Mouse (Mus musculus) limb, embryonic 13.5 days (tissue): ENCODE measurements around the gene Pou2f2. TPM values are rescaled to one million over a fixed set of nuclear protein-coding genes. Genes with fewer than 3 reads are reported as not detected.

Source experiments
- ATAC-seq: fragments of 200-750 bp; cut with Nextera tagmentation; 2 replicates; pipeline ENCODE4 v1.8.0; 2017; ENCODE audit warnings: low read depth, moderate number of reproducible peaks, moderate TSS enrichment; ENCODE audit not compliant: low FRiP score
- H3K27ac ChIP-seq: fragments of 300-500 bp; sonication (generic); 2 replicates; pipeline ENCODE4 v1.5.1; 2015; ENCODE audit warnings: inconsistent platforms, mild to moderate bottlenecking, moderate library complexity
- H3K27me3 ChIP-seq: fragments of 300-500 bp; sonication (generic); 2 replicates; pipeline ENCODE4 v1.6.1; 2015; ENCODE audit warnings: mild to moderate bottlenecking, inconsistent platforms
- H3K36me3 ChIP-seq: fragments of 300-500 bp; sonication (generic); 2 replicates; pipeline ENCODE4 v1.6.1; 2015; ENCODE audit warnings: inconsistent platforms, mild to moderate bottlenecking, moderate library complexity
- H3K4me1 ChIP-seq: fragments of 300-500 bp; sonication (generic); 2 replicates; pipeline ENCODE4 v1.6.1; 2015; ENCODE audit warnings: inconsistent platforms
- H3K4me2 ChIP-seq: fragments of 300-500 bp; sonication (generic); replicated peaks from 2 replicates; pipeline ENCODE4 v1.6.1; 2015; ENCODE audit warnings: inconsistent platforms, mild to moderate bottlenecking, moderate library complexity
- H3K4me3 ChIP-seq: fragments of 300-500 bp; sonication (generic); 2 replicates; pipeline ENCODE4 v1.5.1; 2015; ENCODE audit warnings: moderate library complexity, mild to moderate bottlenecking, inconsistent platforms
- H3K9ac ChIP-seq: fragments of 300-500 bp; sonication (generic); 2 replicates; pipeline ENCODE4 v1.6.1; 2015; ENCODE audit warnings: mild to moderate bottlenecking, inconsistent platforms
- H3K9me3 ChIP-seq: fragments of 300-500 bp; sonication (generic); 2 replicates; pipeline ENCODE4 v1.6.1; 2016; ENCODE audit warnings: inconsistent platforms
- WGBS: fragments of 180-500 bp; shearing (Covaris S2); methylation state at CpG from one replicate; pipeline ENCODE4 v1.1.7; 2015; 5-methylcytosine and 5-hydroxymethylcytosine counted together
- polyA plus RNA-seq: library from polyadenylated mRNA; unstranded; fragments of >200 nt; fragmentation: Nextera tagmentation; extraction: Ambion mirVana; gene quantifications from 2 replicates; pipeline ENCODE4 v1.2.1, GENCODE M21; 2015

Gene Pou2f2
- polyA plus RNA-seq, 1 experiment from 2014 or later: 2.0 TPM

DNA sequence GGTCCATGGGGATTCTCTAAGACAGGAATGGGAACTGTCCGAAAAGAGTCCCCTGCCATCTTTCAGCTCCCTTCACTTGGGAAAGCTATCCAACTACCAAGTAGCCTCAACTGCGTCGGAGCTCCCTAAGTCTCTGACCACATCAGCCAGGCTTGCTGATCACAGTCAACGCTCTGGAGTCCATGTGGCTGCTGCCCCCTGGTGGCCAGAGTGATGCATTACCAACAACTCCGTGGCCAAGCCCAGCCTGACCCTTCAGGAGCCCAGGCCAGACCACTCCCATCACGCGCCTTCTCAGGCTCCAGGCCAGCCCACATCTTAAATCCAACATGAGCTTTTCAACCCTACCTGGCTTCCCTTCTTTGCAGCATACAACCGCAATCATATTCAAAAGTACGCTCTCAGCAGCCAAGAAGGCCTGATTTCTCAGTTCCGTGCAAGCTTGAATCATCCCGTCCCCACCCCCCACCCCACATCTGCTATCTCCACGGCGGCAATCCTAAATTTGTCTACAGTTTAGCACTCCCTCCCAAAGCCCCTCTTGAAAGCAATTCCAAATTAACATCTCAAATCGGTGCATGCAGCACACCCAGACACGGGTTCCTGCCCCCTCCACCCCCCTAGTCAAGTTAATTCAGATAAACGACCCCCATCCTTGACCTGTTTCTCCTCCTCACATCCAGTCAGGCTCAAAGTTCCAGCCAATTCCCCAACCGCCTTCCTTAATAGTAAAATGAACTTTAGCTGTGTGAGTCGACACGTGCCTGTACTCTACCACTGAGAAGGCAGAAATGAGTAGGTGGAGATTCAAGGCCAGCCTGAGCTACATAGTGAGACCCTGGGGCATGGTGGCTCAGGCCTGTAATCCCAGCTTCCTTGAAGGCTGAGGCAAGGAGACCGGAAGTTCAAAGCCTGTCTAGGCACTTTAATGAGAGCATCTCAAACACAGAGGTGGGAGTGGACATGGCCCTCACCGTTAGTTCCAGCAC, 8.4 kb upstream of the Pou2f2 start:
- Histone ChIP-seq H3K27me3 (peaks cover 21% of the 10 kb centered on the region), H3K4me3 (no peak overlapping the region), H3K4me1 (no peaks in the 10 kb centered on the region), H3K9ac (no peak overlapping the region), H3K4me2 (peak overlapping the region; percentile 35), H3K9me3 (no peaks in the 10 kb centered on the region), H3K27ac (no peak overlapping the region), H3K36me3 (no peaks in the 10 kb centered on the region)
- peak; percentile 73 for ATAC-seq
- WGBS: 23% methylated on average over 21 of the region's 21 CpGs

DNA sequence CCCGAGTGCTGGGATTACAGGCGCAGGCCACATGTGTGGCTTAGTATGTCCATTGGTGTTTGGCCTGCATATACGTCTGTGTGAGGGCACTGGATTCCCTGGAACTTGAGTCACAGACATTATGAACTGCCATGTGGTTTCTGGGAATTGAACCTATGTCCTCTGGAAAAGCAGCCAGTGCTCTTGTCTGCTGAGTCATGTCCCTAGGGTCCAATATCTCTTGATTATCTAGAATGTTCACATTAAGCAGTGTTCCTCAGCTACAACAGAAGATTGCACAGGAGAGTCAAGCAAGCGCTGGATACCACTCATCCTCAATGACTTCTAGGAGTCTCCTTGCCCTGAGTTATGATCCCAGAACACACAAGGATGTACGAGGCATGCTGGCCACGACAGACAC, 4.6 kb upstream of the Pou2f2 start:
- WGBS: 73% methylated on average over 6 of the region's 6 CpGs
- Histone ChIP-seq H3K36me3 (no peaks in the 10 kb centered on the region), H3K4me3 (no peak overlapping the region), H3K4me2 (no peak overlapping the region), H3K9ac (no peak overlapping the region), H3K27me3 (peaks cover 57% of the 10 kb centered on the region), H3K4me1 (peaks cover 20% of the 10 kb centered on the region), H3K9me3 (no peaks in the 10 kb centered on the region), H3K27ac (no peak overlapping the region)
- ATAC-seq: no peak

DNA sequence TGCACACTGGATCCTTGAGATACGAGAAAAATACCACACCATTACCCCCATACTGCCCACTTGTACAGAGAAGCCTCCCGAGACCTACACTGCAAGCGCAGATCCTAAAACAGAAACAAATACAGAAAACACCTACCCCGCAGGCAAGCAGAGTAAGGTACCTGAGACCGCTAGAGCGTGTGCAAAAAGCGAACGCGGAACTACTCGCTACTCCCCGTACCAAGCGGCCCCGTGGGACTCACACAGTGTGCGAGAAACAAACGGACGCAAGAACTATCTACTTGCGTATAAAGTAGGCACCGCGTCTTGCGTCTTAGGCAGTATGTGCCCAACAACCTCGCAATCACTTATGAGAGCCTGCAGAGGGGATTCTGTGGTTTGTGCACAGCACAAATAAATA, 2.3 kb upstream of the Pou2f2 start:
- WGBS: 3% methylated on average over 21 of the region's 21 CpGs
- no peaks in the 10 kb centered on the region for H3K36me3 ChIP-seq
- H3K4me3 ChIP-seq: peak overlapping the region; percentile 18; the same call in 1 of the 2 replicates
- peaks cover 78% of the 10 kb centered on the region for H3K27me3 ChIP-seq
- ATAC-seq: no peak
- H3K9ac ChIP-seq: no peak overlapping the region
- H3K9me3 ChIP-seq: no peaks in the 10 kb centered on the region
- no peak overlapping the region for H3K27ac ChIP-seq
- peaks cover 31% of the 10 kb centered on the region for H3K4me1 ChIP-seq
- H3K4me2 ChIP-seq: peak overlapping the region; percentile 45

DNA sequence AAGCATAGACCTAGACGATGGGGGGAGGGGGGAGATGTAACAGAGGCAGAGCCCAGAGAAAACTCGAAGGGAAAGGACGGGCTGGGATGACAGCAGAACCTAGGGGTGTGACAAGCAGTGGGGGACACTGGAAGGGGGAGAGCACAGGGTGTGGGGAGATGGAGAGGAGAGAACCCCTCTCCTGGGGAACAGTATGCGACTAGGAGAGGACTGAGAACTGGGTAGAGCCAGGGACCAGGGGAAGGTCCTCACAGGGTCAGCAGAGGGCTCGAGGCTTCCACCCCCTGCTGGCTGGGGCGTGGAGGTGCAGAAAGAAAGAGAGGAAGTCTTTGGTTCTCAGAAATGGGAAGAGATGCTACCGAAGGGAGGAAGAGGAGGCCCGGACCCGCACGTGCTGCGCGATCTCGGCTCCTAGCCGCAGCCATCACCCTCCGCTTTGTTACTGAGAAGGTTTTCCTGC, 1.8 kb upstream of the Pou2f2 start:
- Histone ChIP-seq H3K9ac (no peak overlapping the region), H3K27ac (no peak overlapping the region), H3K4me3 (peak overlapping the region; percentile 18; the same call in 1 of the 2 replicates), H3K4me1 (peaks cover 31% of the 10 kb centered on the region), H3K4me2 (peak overlapping the region; percentile 45), H3K36me3 (no peaks in the 10 kb centered on the region), H3K27me3 (peaks cover 81% of the 10 kb centered on the region), H3K9me3 (no peaks in the 10 kb centered on the region)
- no peak for ATAC-seq
- under 1% methylated on average over 15 of the region's 15 CpGs for WGBS

DNA sequence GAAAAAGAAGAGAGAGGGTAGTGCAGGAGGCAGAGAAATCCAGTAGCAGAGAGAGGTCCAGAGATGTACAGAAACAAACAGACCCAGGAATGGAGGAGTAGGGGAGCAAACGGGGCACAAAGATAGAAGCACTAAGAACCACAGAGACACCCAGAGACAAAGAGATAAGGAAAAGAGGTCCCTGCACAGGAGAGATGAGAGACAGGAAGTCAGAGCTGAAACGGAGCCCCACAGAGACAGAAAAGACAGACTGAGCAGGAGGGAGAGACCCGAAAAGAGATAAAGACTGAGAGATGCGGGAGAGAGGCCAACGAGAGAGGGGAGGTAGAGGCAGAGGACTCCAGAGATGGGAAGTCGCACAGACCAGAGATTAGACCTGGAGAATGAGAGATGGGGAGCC, 986 bp upstream of the Pou2f2 start:
- Histone ChIP-seq H3K4me2 (peak overlapping the region; percentile 85; the same call in 1 of the 2 replicates), H3K4me1 (peaks cover 31% of the 10 kb centered on the region), H3K9ac (no peak overlapping the region), H3K4me3 (peak overlapping the region; percentile 58), H3K27ac (no peak overlapping the region), H3K27me3 (peaks cover 90% of the 10 kb centered on the region), H3K9me3 (no peaks in the 10 kb centered on the region), H3K36me3 (no peaks in the 10 kb centered on the region)
- ATAC-seq: no peak
- WGBS: 7% methylated on average over 6 of the region's 6 CpGs

DNA sequence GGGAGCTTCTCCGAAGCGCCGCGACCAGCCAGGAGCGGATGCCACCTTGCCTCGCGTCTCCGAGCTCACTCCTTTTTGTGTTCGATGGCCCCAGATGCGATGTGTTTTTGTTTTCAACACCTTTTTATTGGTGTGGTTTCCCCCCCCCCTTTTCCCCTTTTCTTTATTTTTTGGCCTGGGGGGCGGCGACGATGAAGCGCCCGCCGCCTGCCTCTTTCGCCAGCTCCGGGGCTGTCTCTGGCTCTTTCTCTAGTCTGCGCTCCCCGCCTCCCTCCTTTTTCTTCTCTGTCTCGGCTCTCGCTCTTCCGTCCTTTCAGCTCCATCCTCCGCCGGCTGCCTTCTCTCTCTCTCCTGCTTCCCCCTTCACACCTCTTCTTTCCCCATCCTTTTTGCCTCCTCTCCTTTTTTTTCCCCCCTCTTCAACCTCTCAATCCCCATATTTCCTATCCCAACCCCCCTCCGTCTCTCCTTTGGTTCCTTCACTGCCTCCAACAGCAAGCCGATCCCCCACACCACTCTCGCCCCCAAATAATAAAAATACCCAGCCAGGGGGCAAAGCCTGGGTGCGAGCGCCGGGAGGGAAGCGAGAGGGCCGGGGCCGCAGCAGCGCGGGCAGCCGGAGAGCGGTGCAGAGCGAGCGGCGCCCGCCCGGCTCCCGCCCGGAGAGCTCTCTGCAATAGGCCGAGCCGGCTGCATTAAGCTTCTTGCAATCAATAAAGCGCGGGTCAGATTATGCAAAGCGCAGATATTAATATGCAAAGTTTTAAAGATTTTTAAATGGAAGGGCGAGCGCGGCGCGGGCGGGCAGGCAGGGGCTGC, 530 bp downstream of the Pou2f2 start:
- peak overlapping the region; percentile 65 for H3K9ac ChIP-seq
- no peaks in the 10 kb centered on the region for H3K36me3 ChIP-seq
- H3K4me1 ChIP-seq: peaks cover 31% of the 10 kb centered on the region
- H3K27me3 ChIP-seq: peaks cover 94% of the 10 kb centered on the region
- peak; percentile 69; the same call in 1 of the 2 replicates for ATAC-seq
- no peak overlapping the region for H3K27ac ChIP-seq
- peak overlapping the region; percentile 85 for H3K4me2 ChIP-seq
- no peaks in the 10 kb centered on the region for H3K9me3 ChIP-seq
- H3K4me3 ChIP-seq: peak overlapping the region; percentile 58
- WGBS: 1% methylated on average over 49 of the region's 56 CpGs

DNA sequence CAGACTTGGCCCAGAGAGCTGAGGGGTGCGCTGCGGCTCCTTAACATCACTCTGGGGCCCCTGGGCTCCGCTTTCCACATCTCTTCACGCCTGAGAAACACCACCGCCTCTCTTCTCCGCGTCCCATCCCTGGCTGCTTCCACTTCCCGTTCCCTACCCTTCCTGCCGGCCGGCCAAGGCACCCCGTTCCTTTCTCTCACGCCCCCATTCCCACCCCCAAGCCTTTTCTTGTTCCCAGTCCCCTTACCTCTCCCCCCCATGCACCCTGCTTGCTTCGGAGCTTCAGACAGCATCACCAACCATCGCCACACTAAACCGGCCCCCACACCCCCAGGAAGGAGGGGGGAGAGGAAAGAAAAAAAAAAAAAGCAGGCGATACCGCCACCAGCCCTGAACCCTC, 1.2 kb downstream of the Pou2f2 start:
- Histone ChIP-seq H3K27ac (no peak overlapping the region), H3K36me3 (no peaks in the 10 kb centered on the region), H3K9ac (peak overlapping the region; percentile 65), H3K4me3 (peak overlapping the region; percentile 58), H3K9me3 (no peaks in the 10 kb centered on the region), H3K4me2 (peak overlapping the region; percentile 85), H3K27me3 (peaks cover 87% of the 10 kb centered on the region), H3K4me1 (peaks cover 31% of the 10 kb centered on the region)
- WGBS: 1% methylated on average over 17 of the region's 17 CpGs
- ATAC-seq: no peak

DNA sequence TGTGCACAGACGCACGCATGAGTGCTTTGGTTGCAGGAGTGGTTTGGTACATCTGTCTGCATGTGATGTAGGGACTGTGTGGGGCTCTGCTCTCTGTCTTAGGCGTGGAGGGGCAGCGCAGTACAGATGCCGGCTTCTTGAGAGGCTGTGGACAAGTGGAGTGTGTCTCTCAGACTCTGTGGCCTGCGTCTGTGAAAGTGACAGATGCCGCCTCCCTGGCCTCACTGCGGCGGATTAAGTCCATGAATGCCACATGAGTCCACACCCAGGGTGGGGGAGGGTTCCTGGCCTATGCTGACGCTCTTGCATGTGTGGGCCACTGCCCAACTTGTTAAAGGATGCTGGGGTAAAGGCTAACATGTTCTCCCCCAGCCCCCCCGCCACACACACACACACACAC, 5.2 kb downstream of the Pou2f2 start:
- H3K27ac ChIP-seq: no peak overlapping the region
- 51% methylated on average over 11 of the region's 11 CpGs for WGBS
- no peak overlapping the region for H3K9ac ChIP-seq
- no peaks in the 10 kb centered on the region for H3K36me3 ChIP-seq
- H3K4me3 ChIP-seq: no peak overlapping the region
- ATAC-seq: no peak
- H3K4me2 ChIP-seq: no peak overlapping the region
- H3K27me3 ChIP-seq: peaks cover 57% of the 10 kb centered on the region
- H3K9me3 ChIP-seq: no peaks in the 10 kb centered on the region
- H3K4me1 ChIP-seq: peaks cover 12% of the 10 kb centered on the region

DNA sequence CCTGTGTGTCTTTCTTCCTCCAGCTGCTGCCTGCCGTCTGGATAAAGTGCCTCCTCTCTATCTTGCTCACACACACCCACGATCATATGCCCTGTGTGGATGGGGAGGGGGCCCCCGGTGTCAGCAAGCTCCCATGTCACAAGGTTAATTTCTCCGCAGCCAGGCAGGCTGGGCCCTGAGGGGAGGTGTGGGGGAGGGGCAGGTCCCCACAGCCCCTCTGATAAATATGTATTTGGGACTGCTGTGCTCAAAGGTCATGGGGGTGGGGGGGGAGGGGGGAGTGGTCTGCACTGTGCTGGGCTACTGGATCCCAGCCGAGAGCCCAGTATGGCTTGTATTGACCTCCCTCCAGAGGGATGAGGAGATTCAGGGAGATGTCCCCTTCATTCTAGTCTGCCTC, 6.9 kb downstream of the Pou2f2 start:
- H3K4me1 ChIP-seq: no peaks in the 10 kb centered on the region
- H3K4me3 ChIP-seq: no peak overlapping the region
- no peak for ATAC-seq
- H3K36me3 ChIP-seq: no peaks in the 10 kb centered on the region
- no peak overlapping the region for H3K9ac ChIP-seq
- H3K27me3 ChIP-seq: peaks cover 45% of the 10 kb centered on the region
- H3K27ac ChIP-seq: no peak overlapping the region
- 21% methylated on average over 5 of the region's 5 CpGs for WGBS
- H3K9me3 ChIP-seq: no peaks in the 10 kb centered on the region
- no peak overlapping the region for H3K4me2 ChIP-seq

DNA sequence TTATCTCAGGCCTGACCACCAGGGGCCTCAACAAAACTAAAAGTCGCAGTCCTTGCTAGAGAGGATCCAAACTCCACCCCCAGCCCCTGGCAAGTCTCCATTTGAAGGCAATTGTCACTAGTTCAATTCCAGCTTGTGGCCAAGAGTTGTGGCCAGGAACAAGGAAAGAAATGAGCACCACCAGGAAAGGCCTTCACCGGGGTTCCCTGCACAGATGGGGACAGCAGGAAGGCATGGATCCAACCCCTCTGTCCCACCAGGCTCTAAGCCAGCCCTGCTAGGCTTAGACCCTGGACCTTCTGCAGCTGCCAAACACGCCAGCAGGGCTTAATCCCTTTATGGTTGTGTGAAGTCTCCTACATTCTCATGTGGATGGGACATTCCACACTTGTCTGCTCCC, 8.9 kb downstream of the Pou2f2 start:
- Histone ChIP-seq H3K36me3 (no peaks in the 10 kb centered on the region), H3K27ac (no peak overlapping the region), H3K4me2 (no peak overlapping the region), H3K9ac (no peak overlapping the region), H3K4me3 (no peak overlapping the region), H3K9me3 (no peaks in the 10 kb centered on the region), H3K27me3 (peaks cover 28% of the 10 kb centered on the region), H3K4me1 (no peaks in the 10 kb centered on the region)
- ATAC-seq: no peak
- 30% methylated on average over 3 of the region's 3 CpGs for WGBS

DNA sequence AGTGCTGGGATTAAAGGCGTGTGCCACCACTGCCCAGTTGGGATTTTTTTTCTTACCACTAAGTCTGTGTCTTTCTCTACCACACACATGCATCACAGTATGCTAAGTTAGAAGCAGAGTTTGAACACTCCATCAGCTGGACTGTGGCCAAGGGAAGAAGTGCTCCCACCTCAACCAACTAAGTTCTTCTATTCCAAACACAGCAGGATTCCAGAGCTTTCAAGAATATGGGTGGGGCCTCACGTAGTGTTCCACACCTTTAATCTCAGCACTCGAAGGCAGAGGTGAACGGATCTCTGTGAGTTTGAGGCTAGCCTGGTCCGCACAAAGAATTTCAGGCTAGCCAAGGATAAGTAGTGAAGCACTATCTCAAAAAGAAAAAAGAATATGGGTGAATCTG, 13.4 kb downstream of the Pou2f2 start:
- no peaks in the 10 kb centered on the region for H3K4me1 ChIP-seq
- no peak for ATAC-seq
- WGBS: 80% methylated on average over 5 of the region's 5 CpGs

DNA sequence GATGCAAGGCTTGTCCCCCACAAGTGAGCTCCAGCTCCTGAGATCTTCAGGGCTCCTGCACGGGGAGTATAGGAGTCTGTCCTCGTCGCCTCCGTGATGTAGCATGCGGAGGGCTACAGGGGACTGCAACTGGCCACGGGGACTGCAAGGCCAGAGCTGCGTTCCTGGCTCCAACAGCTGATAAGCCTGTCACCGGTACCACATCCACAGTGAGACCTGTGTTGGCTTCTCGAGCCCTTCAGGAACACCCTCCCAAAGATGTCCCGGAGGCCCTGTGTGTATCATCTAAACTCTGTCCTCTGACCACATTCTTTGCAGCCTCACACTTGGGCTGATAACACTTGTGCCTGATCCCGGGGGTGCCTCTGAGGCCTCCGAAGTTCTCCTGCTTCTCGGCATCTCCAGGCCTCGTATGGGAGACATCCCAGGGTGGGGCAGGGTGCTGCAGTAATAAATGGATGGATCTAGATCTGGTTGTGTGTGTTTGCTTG, 23.3 kb downstream of the Pou2f2 start:
- peaks cover 5% of the 10 kb centered on the region; the same call in 1 of the 2 replicates for H3K27me3 ChIP-seq
- H3K9ac ChIP-seq: no peak overlapping the region
- WGBS: 26% methylated on average over 14 of the region's 14 CpGs
- no peak overlapping the region for H3K27ac ChIP-seq
- no peak overlapping the region for H3K4me3 ChIP-seq
- H3K4me1 ChIP-seq: peaks cover 51% of the 10 kb centered on the region
- peak overlapping the region; percentile 46 for H3K4me2 ChIP-seq
- no peak for ATAC-seq
- no peaks in the 10 kb centered on the region for H3K36me3 ChIP-seq
- no peaks in the 10 kb centered on the region for H3K9me3 ChIP-seq

More for the DNA sequence above, 13.4 kb downstream of the Pou2f2 start:
- H3K27ac ChIP-seq: no peak overlapping the region
- H3K4me3 ChIP-seq: no peak overlapping the region
- no peaks in the 10 kb centered on the region for H3K9me3 ChIP-seq
- H3K36me3 ChIP-seq: no peaks in the 10 kb centered on the region
- peaks cover 18% of the 10 kb centered on the region; the same call in 1 of the 2 replicates for H3K27me3 ChIP-seq
- H3K9ac ChIP-seq: no peak overlapping the region
- H3K4me2 ChIP-seq: no peak overlapping the region
